Mouse (Mus musculus): ENCODE measurements at regions not wholly inside any gene's neighbourhood (a gene's known extent, or its start where the extent isn't known, plus 50 kb on each side); places are given as distances from the start of the nearest gene placed in this dataset.

DNA sequence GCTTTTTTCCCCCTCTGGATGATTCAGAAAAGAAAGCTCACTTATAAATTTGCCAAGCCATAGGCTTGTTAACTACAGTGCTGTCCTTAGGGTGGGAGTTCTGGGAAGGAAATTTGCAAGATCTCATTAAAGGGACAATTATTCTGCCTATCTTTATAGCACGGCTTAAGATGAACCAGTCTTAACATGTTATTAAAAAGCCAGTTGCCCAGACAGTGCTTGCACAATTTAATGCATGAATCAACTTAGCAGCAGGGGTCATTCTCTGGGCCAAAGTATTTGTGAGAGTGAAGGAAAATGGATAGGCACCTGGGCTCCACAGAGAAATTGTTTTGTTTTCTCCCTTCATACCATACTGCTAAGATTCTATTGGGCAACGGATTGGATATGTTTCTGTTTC lies 733.0 kb upstream of the Edil3 start:
- WGBS: 43% methylated on average over 2 of the region's 2 CpGs
- no peaks in the 10 kb centered on the region for H3K4me1 ChIP-seq (ENCODE audit: control insufficient read depth, insufficient read depth, low read length)
- DNase-seq (ENCODE audit: low spot score, missing footprints) (no peak), ATAC-seq (ENCODE audit: low FRiP score) (peak; percentile 38; the same call in 1 of the 2 replicates)
- H3K4me3 ChIP-seq (ENCODE audit: low read depth, low read length): no peak overlapping the region
- H3K9me3 ChIP-seq (ENCODE audit: control insufficient read depth, low read length): no peaks in the 10 kb centered on the region
- H3K9ac ChIP-seq (ENCODE audit: low read length): no peak overlapping the region
- H3K27ac ChIP-seq (ENCODE audit: low read depth, low read length): no peak overlapping the region
- no peaks in the 10 kb centered on the region for H3K36me3 ChIP-seq (ENCODE audit: control insufficient read depth, insufficient read depth, low read length)
- H3K27me3 ChIP-seq (ENCODE audit: control insufficient read depth, insufficient read depth, low read length): no peaks in the 10 kb centered on the region
- no peak overlapping the region for H3K4me2 ChIP-seq
